Mouse (Mus musculus): Measurements from ENCODE around the gene Ubxn2a.

The Ubxn2a gene

GRCm38 (mm10) chr12:4878296-4878783 lies 29.2 kb downstream of the Ubxn2a start:
- DNase-seq: no peak

GRCm38 (mm10) chr12:4875623-4876022 lies 31.9 kb downstream of the Ubxn2a start:
- no peak for DNase-seq

GRCm38 (mm10) chr12:4874161-4874927 lies 33.2 kb downstream of the Ubxn2a start, which contains the start of gene Mfsd2b:
Mfsd2b (minus strand) TSS chr12:4874359.
- peak; percentile 85 for DNase-seq

- DNase-seq: no peak
Measured at GRCm38 (mm10) chr12:4873531-4873930, 34.0 kb downstream of the Ubxn2a start.

DNA sequence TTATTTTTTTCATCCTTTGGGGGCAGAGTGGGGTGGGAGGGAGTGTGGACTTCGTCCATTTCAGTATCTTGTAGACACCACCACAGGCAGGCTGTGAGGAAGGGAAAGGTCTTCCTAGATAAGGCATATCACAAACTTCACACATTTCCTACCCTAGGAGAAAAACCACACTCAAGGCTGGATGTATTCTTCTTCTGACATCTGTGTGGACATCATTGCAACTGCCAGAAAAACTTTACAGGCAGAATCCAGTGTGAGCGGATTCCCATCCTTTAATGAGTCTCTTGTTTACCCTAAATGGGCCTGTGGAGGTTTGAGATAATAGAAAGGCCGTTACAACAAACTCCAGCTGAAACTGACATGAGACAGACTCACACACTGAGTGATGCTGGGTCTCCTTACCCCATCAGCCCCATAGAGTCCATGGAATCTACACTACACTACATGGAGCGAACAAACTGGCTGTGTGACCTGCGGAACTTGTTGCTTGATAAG lies 34.5 kb downstream of the Ubxn2a start:
- DNase-seq: no peak

- DNase-seq: no peak
Measured at GRCm38 (mm10) chr12:4872273-4872672, 35.2 kb downstream of the Ubxn2a start.

- DNase-seq: no peak
Measured at GRCm38 (mm10) chr12:4871260-4871659, 36.2 kb downstream of the Ubxn2a start.

- DNase-seq: no peak
Measured at GRCm38 (mm10) chr12:4868924-4869323, 38.6 kb downstream of the Ubxn2a start.

- DNase-seq: no peak
Measured at GRCm38 (mm10) chr12:4864338-4864690, 43.2 kb downstream of the Ubxn2a start.

GRCm38 (mm10) chr12:4863654-4864337 lies 43.7 kb downstream of the Ubxn2a start:
- peak; percentile 49 for DNase-seq

GRCm38 (mm10) chr12:4862672-4863071 lies 44.8 kb downstream of the Ubxn2a start:
- DNase-seq: no peak

- DNase-seq: no peak
Measured at GRCm38 (mm10) chr12:4859241-4859914, 48.1 kb downstream of the Ubxn2a start.

GRCm38 (mm10) chr12:4856834-4857233 lies 50.7 kb downstream of the Ubxn2a start:
- no peak for DNase-seq

DNA sequence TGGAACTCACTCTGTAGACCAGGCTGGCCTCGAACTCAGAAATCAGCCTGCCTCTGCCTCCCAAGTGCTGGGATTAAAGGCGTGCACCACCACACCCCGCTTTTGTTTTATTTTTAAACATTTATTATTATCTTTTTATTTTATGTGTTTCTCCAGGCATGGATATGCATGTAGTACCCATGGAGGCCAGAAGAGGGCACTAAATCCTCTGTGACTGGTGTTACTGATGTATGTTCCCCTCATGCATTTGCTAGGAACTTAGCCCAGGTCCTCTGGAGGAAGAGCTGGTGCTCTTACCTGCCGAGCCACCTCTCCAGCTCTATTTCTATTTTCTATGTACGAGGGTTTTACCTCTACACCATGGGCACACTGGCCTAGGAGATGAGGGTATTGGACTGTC lies 51.3 kb downstream of the Ubxn2a start:
- DNase-seq: peak; percentile 28

GRCm38 (mm10) chr12:4843741-4844140 lies 63.8 kb downstream of the Ubxn2a start:
- peak; percentile 49 for DNase-seq

GRCm38 (mm10) chr12:4842890-4843597 lies 64.5 kb downstream of the Ubxn2a start, which contains the start of gene Wdcp:
Wdcp (plus strand) TSS chr12:4843303.
- peak; percentile 93 for DNase-seq

GRCm38 (mm10) chr12:4842456-4842855 lies 65.0 kb downstream of the Ubxn2a start:
- DNase-seq: no peak

- DNase-seq: peak; percentile 66
Measured at GRCm38 (mm10) chr12:4841392-4841887, 66.1 kb downstream of the Ubxn2a start, which contains the start of gene Fkbp1b. Fkbp1b (minus strand) TSS chr12:4841591.

DNA sequence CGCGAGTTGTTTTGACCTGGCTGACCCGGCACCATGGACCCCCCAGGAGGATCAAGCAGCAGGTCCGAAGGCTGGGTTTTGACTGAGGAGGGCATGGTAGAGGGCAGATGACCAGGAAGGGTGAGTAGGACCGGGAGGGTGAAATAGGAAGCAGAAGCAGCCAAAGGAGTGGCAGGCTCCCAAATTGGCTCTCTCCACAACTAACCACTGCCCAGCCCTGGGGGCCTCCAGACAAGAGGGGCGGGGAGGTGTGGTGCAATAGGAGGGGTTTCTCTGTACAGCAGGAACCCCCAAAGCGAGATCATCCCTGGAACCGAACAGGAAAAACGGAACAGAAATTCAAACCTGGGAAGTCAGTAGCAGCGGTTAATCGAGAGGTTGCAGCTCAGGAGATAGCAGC lies 66.8 kb downstream of the Ubxn2a start:
- DNase-seq: peak; percentile 18

DNA sequence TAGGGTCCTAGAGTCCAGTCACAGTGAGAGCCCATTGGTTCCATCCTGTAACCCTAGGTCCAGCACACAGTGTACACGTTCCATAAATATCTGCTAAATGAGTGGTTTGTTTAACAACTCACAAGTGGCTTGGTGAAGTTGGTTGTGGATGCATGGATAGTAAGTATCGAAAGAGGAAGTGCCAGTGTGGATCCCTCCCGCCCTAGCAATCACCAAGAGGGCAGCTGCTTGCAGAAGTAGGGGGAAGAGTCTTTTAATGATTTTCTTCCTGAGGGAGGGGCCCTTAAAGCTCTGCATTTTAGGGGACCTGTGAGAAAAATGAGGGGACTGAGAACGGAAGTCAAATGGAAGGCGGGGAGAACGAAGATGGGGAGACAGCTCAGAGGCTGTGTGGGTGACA lies 67.5 kb downstream of the Ubxn2a start:
- no peak for DNase-seq

DNA sequence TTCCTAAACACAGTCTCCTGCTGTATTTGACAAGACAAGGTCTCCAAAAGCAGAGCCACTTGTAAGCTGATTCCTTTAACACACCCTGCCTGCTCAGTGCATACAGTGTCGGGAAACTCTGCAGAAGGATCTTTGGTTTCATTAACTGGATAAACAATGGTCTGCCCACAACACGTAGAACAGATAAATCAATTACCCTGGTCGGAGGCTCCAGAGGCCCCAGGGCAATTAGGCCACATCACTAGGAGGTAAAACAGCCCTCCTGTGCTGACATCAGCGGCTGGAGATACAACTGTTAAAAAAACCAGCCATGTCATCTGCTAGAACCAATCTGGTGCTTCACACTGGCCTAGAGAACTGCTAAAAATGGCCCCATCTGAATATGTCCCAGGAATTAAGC lies 70.5 kb downstream of the Ubxn2a start:
- DNase-seq: no peak

All from lung, postnatal 10 days (tissue).